Mouse (Mus musculus) hindbrain, embryonic 10.5 days (tissue): ENCODE measurements at regions not wholly inside any gene's neighbourhood (a gene's known extent, or its start where the extent isn't known, plus 50 kb on each side); places are given as distances from the start of the nearest gene placed in this dataset.
A peak's percentile ranks its signal among the peaks of the same experiment; 100 is the strongest.
"Not testable (repeated sequence)": the region's sequence is repeated elsewhere in the genome, so short reads cannot be mapped to it uniquely, and the experiment has no call there.

ENCODE experiments used
- DNase-seq: peaks from one replicate; pipeline ENCODE4 v3.0.0-alpha.2; 2017; ENCODE audit warnings: low spot score
- H3K27ac ChIP-seq: fragments of 300-500 bp; sonication (generic); 2 replicates; pipeline ENCODE4 v1.5.1; 2016; ENCODE audit warnings: mild to moderate bottlenecking, moderate library complexity
- H3K27me3 ChIP-seq: fragments of 300-500 bp; sonication (generic); 2 replicates; pipeline ENCODE4 v1.6.1; 2016; ENCODE audit warnings: mild to moderate bottlenecking; ENCODE audit not compliant: poor library complexity, insufficient read depth, severe bottlenecking
- H3K36me3 ChIP-seq: fragments of 300-500 bp; sonication (generic); 2 replicates; pipeline ENCODE4 v1.6.1; 2016; ENCODE audit warnings: mild to moderate bottlenecking, moderate library complexity
- H3K4me1 ChIP-seq: fragments of 300-500 bp; sonication (generic); replicated peaks from 2 replicates; pipeline ENCODE4 v1.6.1; 2016; ENCODE audit warnings: mild to moderate bottlenecking
- H3K4me3 ChIP-seq: fragments of 300-500 bp; sonication (generic); 2 replicates; pipeline ENCODE4 v1.5.1; 2016; ENCODE audit warnings: mild to moderate bottlenecking, moderate library complexity
- H3K9me3 ChIP-seq: fragments of 300-500 bp; sonication (generic); 2 replicates; pipeline ENCODE4 v1.6.1; 2016; ENCODE audit warnings: mild to moderate bottlenecking, moderate library complexity
- WGBS: fragments of 180-500 bp; shearing (Covaris S2); methylation state at CpG from one replicate; pipeline ENCODE4 v1.1.7; 2016; 5-methylcytosine and 5-hydroxymethylcytosine counted together

GRCm38 (mm10) chr8:96409601-96410000 is 521.3 kb upstream of the Got2 start:
- Histone ChIP-seq H3K27me3 (no peaks in the 10 kb centered on the region), H3K4me1 (no peaks in the 10 kb centered on the region), H3K9me3 (no peaks in the 10 kb centered on the region), H3K4me3 (no peak overlapping the region), H3K36me3 (no peaks in the 10 kb centered on the region), H3K27ac (no peak overlapping the region)
- no peak for DNase-seq
- WGBS: 79% methylated on average over 1 of the region's 1 CpGs

DNA sequence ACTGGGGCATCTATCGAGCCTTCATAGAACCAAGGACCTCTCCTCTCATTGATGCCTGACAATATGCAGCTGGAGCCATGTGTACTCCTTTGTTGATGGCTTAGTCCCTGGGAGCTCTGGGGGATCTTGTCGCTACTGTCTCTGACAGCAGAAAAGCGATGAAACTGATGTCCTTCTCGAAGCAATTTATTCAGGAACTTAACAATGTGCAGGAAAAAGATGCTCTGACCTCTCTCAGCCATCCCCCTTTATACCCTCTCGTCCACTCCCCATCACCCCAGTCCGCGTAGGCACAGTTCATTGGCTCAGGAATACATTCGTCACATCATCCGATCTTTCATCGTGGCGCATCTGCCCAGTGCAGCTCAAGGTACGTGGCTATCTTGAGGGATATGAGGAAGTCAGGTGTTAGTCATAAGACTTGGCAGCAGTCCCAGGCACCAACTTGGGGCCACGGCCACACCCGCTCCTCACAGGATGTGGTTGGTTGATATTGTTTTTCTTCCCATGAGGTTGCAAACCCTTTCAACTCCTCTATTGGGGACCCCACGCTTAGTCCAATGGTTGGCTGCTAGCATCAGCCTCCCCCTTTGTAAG is 516.3 kb upstream of the Got2 start:
- Histone ChIP-seq H3K4me3 (no peak overlapping the region), H3K27ac (no peak overlapping the region), H3K27me3 (no peaks in the 10 kb centered on the region), H3K4me1 (no peaks in the 10 kb centered on the region), H3K9me3 (no peaks in the 10 kb centered on the region), H3K36me3 (no peaks in the 10 kb centered on the region)
- DNase-seq: no peak
- 92% methylated on average over 15 of the region's 15 CpGs for WGBS

- no peak for DNase-seq
- Histone ChIP-seq H3K27ac (no peak overlapping the region), H3K27me3 (no peaks in the 10 kb centered on the region), H3K4me3 (no peak overlapping the region), H3K4me1 (no peaks in the 10 kb centered on the region), H3K36me3 (no peaks in the 10 kb centered on the region), H3K9me3 (no peaks in the 10 kb centered on the region)
- WGBS: 73% methylated on average over 3 of the region's 3 CpGs
These were observed 515.3 kb upstream of the Got2 start for GRCm38 (mm10) chr8:96403669-96404068.

- WGBS: 91% methylated on average over 4 of the region's 4 CpGs
- not testable (repeated sequence) for H3K9me3 ChIP-seq, H3K4me3 ChIP-seq
These were observed 511.0 kb upstream of the Got2 start for GRCm38 (mm10) chr8:96399381-96399780.

GRCm38 (mm10) chr8:96393024-96393423 is 504.7 kb upstream of the Got2 start:
- Histone ChIP-seq H3K9me3 (no peaks in the 10 kb centered on the region), H3K27me3 (no peaks in the 10 kb centered on the region), H3K4me1 (no peaks in the 10 kb centered on the region), H3K27ac (no peak overlapping the region), H3K4me3 (no peak overlapping the region), H3K36me3 (no peaks in the 10 kb centered on the region)
- 73% methylated on average over 4 of the region's 4 CpGs for WGBS
- DNase-seq: no peak

More at GRCm38 (mm10) chr8:96399381-96399780, 511.0 kb upstream of the Got2 start:
- not testable (repeated sequence) for H3K36me3 ChIP-seq, H3K27ac ChIP-seq, DNase-seq, H3K27me3 ChIP-seq, H3K4me1 ChIP-seq

GRCm38 (mm10) chr8:96389251-96389650 is 500.9 kb upstream of the Got2 start:
- Histone ChIP-seq H3K4me1 (no peaks in the 10 kb centered on the region), H3K4me3 (no peak overlapping the region), H3K27ac (no peak overlapping the region), H3K27me3 (no peaks in the 10 kb centered on the region), H3K36me3 (no peaks in the 10 kb centered on the region), H3K9me3 (no peaks in the 10 kb centered on the region)
- WGBS: 92% methylated on average over 3 of the region's 3 CpGs
- no peak for DNase-seq

DNA sequence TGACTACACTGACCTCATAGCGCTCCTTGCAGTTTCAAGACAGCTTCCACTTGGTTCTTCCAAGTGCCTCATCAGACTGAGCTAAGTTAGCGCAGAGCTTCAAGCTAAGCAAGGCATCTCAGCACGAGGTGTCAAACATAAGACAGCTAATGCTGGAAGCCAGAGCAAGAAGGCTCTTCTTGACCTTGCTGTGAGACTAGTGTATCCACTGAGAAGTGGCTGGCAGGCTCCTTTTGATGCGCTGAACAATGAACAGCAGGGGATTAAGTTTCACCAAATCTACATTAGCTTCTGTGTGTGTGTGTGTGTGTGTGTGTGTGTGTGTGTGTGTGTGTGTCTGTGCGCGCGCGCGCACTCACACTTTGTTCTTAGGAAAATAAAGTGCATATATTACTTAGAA is 482.2 kb upstream of the Got2 start:
- Histone ChIP-seq H3K4me1 (peaks cover 13% of the 10 kb centered on the region; the same call in 1 of the 2 replicates), H3K9me3 (no peaks in the 10 kb centered on the region), H3K27me3 (no peaks in the 10 kb centered on the region), H3K4me3 (no peak overlapping the region), H3K27ac (no peak overlapping the region), H3K36me3 (no peaks in the 10 kb centered on the region)
- 81% methylated on average over 9 of the region's 9 CpGs for WGBS
- no peak for DNase-seq

GRCm38 (mm10) chr8:96362853-96363445 is 474.6 kb upstream of the Got2 start:
- Histone ChIP-seq H3K27ac (peak overlapping the region; percentile 36; the same call in 1 of the 2 replicates), H3K36me3 (no peaks in the 10 kb centered on the region), H3K9me3 (no peaks in the 10 kb centered on the region), H3K27me3 (no peaks in the 10 kb centered on the region), H3K4me1 (peaks cover 10% of the 10 kb centered on the region), H3K4me3 (no peak overlapping the region)
- 28% methylated on average over 14 of the region's 14 CpGs for WGBS
- DNase-seq: peak; percentile 48

DNA sequence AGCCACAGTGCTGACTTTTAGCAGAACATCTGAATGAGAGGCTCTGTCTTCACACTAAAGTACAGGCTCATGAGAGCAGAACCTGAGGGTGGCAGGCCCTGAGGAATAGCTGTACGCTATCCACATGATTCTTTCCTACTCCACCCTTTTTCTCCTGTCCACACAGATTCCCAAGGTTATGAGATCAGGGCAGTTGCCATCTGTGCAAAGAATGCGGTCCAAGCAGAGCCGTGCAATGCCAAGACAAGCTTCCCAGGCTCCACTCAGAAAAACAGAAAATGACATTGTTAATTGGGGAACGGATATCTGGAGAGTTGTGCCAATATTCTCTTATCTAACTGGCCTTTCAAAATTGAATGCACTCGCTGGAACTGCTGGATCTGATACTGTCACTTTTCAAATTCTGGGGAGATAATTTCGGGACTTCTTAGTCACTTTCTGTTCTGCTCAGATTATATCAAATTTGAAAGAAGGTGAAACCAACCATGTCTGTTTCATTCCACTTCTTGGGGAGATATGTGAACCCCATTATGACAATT is 462.3 kb upstream of the Got2 start:
- 84% methylated on average over 6 of the region's 6 CpGs for WGBS
- H3K4me3 ChIP-seq: no peak overlapping the region
- H3K27ac ChIP-seq: no peak overlapping the region
- H3K27me3 ChIP-seq: no peaks in the 10 kb centered on the region
- no peaks in the 10 kb centered on the region for H3K36me3 ChIP-seq
- no peaks in the 10 kb centered on the region for H3K4me1 ChIP-seq
- no peak for DNase-seq
- H3K9me3 ChIP-seq: no peaks in the 10 kb centered on the region

DNA sequence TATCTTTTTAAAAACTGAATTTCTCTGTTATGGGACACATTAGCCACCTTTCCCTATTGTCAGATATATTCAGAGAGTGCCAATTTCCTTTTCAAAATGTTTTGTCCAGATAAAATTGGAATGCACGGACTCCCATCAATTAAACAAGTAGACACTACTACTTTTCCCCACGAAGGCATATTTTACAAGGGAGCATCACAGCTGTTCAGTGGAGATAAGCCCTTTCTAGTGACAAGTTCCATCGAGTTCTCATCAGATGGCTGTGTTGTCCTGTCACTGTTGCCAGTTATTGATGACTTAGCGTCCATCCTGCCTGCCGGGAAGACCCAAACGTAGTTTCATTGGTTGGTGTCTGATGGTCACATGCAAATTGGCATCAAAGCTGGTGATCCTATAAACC is 461.2 kb upstream of the Got2 start:
- Histone ChIP-seq H3K27ac (no peak overlapping the region), H3K9me3 (no peaks in the 10 kb centered on the region), H3K4me1 (no peaks in the 10 kb centered on the region), H3K4me3 (no peak overlapping the region), H3K27me3 (no peaks in the 10 kb centered on the region), H3K36me3 (no peaks in the 10 kb centered on the region)
- WGBS: 72% methylated on average over 6 of the region's 6 CpGs
- DNase-seq: no peak

DNA sequence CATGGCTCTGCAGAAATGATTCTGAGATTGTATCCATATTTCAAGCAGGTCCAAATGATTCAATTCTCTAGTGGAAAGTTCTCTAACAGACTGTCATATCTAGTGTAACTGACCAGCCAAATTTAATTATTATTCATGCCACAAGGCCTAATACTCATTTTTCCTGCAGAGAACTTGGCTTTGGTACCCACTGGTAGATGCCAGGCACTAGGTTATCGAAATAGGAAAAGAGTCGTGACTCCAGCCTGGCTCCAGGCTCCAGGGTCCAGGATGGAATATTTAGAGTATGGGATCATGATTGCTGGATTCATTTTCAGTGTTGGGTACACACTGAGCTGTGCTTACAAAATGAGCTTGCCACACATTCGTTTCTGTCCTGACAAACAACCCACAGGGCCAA is 452.4 kb upstream of the Got2 start:
- Histone ChIP-seq H3K27ac (no peak overlapping the region), H3K4me3 (no peak overlapping the region), H3K27me3 (no peaks in the 10 kb centered on the region), H3K4me1 (no peaks in the 10 kb centered on the region), H3K9me3 (0 out of 2 replicates have a peak, but pooled peaks cover 4% of the 10 kb centered on the region), H3K36me3 (no peaks in the 10 kb centered on the region)
- 87% methylated on average over 3 of the region's 3 CpGs for WGBS
- no peak for DNase-seq

GRCm38 (mm10) chr8:96318367-96318766 is 430.0 kb upstream of the Got2 start:
- DNase-seq: no peak

DNA sequence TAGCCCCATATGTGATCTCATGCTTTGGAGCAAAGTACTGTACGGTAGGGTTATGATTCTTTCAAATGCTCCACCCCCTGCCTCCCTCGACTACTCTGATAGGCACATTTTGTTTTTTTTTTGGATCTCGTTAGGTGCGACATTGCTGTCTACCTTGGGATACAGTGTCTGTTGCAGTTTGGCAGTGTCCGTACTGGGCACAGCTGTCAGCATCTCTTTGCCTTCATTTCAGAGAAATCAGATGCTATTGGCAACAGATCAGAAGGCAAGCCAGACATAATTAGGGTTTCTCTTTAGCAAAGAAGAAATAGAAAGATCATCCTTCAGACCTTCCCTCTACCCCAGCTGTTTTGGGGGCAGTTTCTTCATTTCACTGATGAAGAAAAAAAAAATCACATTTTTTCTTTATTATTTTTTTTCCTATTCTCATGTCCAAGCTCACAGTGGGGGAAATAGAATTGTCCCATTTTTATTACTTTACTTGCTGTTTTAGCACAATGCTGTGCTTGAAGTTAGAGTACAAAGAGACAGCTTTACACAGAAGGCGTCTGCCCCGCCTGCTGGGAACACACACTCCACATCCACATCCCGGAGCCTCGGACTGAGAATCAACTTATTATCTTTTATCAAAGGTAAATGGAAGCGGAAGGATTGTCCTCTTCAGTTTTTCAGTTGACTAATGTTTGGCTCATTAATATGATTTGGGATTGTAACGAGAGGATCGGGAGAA is 420.8 kb upstream of the Got2 start:
- Histone ChIP-seq H3K4me3 (no peak overlapping the region), H3K4me1 (no peaks in the 10 kb centered on the region), H3K9me3 (no peaks in the 10 kb centered on the region), H3K36me3 (no peaks in the 10 kb centered on the region), H3K27me3 (no peaks in the 10 kb centered on the region), H3K27ac (no peak overlapping the region)
- WGBS: 85% methylated on average over 12 of the region's 12 CpGs
- no peak for DNase-seq

More at GRCm38 (mm10) chr8:96318367-96318766, 430.0 kb upstream of the Got2 start:
- Histone ChIP-seq H3K27me3 (no peaks in the 10 kb centered on the region), H3K9me3 (no peaks in the 10 kb centered on the region), H3K4me1 (no peaks in the 10 kb centered on the region), H3K4me3 (no peak overlapping the region), H3K36me3 (no peaks in the 10 kb centered on the region), H3K27ac (no peak overlapping the region)
- WGBS: 76% methylated on average over 5 of the region's 5 CpGs
